Mouse (Mus musculus) olfactory bulb, adult 2 months (tissue): ENCODE measurements around the gene Nt5c2.

ENCODE experiments used
- CTCF ChIP-seq: fragments of 200-500 bp; IDR thresholded peaks from 2 replicates; pipeline ENCODE4 v1.5.1; 2012; ENCODE audit warnings: low read depth, mild to moderate bottlenecking, low read length, moderate library complexity; ENCODE audit not compliant: insufficient read depth
- POLR2A ChIP-seq: fragments of 200-500 bp; IDR thresholded peaks from 2 replicates; pipeline ENCODE4 v1.6.1; 2012; ENCODE audit warnings: mild to moderate bottlenecking, low read depth, low read length, moderate library complexity; ENCODE audit not compliant: insufficient read depth

GRCm38 (mm10) chr19:46975565-46975964 lies 39.4 kb downstream of the Nt5c2 start:
- TF ChIP-seq CTCF (no peak), POLR2A (no peak)
